Mouse (Mus musculus): ENCODE measurements around the gene Fam92b. TPM values are rescaled to one million over a fixed set of nuclear protein-coding genes. Genes with fewer than 3 reads are reported as not detected.

The Fam92b gene
- polyA plus RNA-seq (2012; rRNA removed): 0.60 TPM in 1 of 2 replicates, not detected in the other

DNA sequence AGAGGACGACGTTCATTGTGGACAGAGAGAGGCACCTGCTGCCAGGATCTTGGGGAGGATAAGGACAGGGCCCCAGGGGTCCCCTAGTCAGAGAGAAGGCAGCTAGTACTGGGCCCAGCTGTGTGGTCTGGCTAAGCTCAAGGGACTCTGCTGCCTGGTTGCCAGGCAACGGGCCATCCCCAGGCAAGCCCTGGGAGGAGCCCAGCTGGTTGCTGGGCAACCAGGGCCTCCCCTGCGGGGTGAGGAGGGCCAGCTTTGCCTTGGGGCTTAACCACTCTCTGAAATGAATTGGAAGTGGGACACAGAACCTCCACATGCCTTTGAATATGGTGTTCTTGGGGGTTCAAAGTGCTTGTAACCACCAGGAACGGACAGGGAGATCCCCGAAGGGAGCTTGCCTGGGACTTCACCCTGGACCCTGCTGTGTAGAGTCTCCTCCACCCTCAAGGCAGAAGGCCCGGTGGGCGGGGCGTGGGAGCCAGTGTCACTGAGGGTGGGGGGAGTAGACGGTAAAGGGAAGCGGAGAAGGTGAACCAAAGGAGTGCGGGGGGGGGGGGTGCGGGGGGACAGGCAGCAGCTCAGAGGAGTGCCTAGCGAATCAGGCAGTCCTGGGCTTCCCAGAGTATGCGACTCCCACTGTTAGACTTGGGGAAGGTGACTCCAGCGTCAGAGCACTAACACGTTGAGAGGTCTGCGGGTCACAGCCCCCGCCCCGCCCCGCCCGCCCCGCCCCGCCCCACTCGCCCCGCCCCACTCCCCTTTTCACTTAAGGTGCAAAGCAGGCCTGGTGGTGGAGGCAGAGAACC is at the start of gene Fam92b:
Gene Fam92b, minus strand, starts transcription at position 149 of the 806 bp plus-strand sequence.

Other genes with a start within 250 kb of the Fam92b start
- 11.9 and 12.0 TPM in 2 replicates for gene Crispld2, start 185.0 kb downstream of the Fam92b start, polyA plus RNA-seq (2012; rRNA removed)
- gene Zdhhc7, start 76.0 kb downstream of the Fam92b start, polyA plus RNA-seq (2012; rRNA removed): 35.3 and 49.8 TPM in 2 replicates
- gene 6430548M08Rik, start 63.3 kb downstream of the Fam92b start, polyA plus RNA-seq (2012; rRNA removed): 18.2 and 32.7 TPM in 2 replicates
- 20.8 and 23.5 TPM in 2 replicates for gene Gse1, start 51.0 kb upstream of the Fam92b start, polyA plus RNA-seq (2012; rRNA removed)

Measured in stomach, adult 2 months (tissue).